Mouse (Mus musculus): ENCODE results near the gene Mixl1. TPM values are rescaled to one million over a fixed set of nuclear protein-coding genes. Genes with fewer than 3 reads are reported as not detected.

Mixl1 gene
- polyA plus RNA-seq, 1 experiment: not detected

DNA sequence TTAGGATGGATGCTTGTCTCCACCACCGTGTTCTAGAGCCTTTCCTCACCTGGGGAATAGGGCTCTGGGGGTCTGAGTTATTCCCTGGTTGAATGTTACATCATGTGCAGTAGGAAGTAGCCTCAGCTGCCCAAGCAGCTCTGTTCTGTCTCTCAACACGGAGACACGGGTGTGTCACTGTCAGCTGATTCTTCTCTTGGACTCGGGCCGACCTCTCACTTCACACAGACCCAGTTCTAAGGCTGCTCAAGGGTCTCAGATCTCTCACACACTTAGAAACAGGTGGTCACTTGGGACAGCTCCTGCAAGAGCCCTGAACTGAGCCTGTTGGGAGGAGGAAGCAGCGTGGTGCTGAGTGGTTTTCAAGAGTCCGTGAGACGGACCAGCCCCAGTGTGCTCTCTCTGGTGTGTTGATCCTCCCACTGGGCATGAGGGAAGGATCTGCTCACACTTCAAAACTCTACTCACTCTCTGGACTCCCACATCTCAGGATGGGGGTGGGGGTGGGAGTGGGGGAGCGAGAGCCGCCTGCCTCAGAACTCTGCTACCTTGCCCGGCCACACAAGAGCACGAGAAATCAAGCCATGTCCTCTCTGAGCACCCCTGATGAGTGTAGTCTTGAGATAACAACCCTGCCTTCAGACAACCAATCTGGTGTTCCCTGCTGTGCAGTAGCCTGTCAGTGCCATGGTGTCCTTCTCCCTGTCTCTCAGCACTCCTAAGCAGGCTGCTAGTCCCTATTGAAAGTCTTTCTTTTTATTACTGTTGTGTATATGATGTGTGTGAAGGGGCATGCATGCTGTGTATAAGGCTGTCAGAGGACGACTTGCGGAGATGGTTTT, 12.3 kb upstream of the Mixl1 start:
- TF ChIP-seq TAL1 (IDR thresholded peaks at IDR 0.05; ENCODE audit: low read length) (no peak), GATA1 (IDR thresholded peaks at IDR 0.05; ENCODE audit: low read length) (no peak)
- peaks cover 1% of the 10 kb centered on the region for H3K27me3 ChIP-seq (ENCODE audit: control insufficient read depth)
- no peaks in the 10 kb centered on the region for H3K36me3 ChIP-seq (ENCODE audit: control insufficient read depth)
- H3K4me1 ChIP-seq (ENCODE audit: control insufficient read depth): peaks cover 10% of the 10 kb centered on the region
- H3K9me3 ChIP-seq (ENCODE audit: control insufficient read depth, low read length): no peaks in the 10 kb centered on the region
- H3K4me3 ChIP-seq (replicated peaks): no peak overlapping the region

DNA sequence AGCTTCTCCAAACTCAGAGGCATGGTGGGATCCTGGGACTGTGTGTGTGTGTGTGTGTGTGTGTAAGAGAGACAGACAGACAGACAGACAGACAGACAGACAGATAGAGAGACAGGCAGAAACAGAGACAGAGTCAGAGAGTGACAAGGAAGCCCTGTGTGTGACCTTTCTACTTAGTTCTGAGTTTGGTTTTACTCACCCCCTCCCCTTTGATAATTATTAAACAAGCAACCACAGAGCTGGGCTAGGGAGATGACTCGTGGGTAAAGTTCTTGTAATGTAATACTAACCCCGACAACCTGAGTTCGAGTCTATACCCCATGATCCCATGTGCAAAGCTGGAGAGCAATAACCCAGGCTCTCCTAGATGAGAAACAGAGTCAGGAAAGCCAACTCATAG, 11.0 kb upstream of the Mixl1 start:
- TF ChIP-seq TAL1 (IDR thresholded peaks at IDR 0.05; ENCODE audit: low read length) (no peak), GATA1 (IDR thresholded peaks at IDR 0.05; ENCODE audit: low read length) (no peak)
- Histone ChIP-seq H3K4me3 (replicated peaks) (no peak overlapping the region), H3K27me3 (ENCODE audit: control insufficient read depth) (peaks cover 5% of the 10 kb centered on the region; the same call in 1 of the 2 replicates), H3K4me1 (ENCODE audit: control insufficient read depth) (peaks cover 10% of the 10 kb centered on the region), H3K36me3 (ENCODE audit: control insufficient read depth) (no peaks in the 10 kb centered on the region), H3K9me3 (ENCODE audit: control insufficient read depth, low read length) (no peaks in the 10 kb centered on the region)

DNA sequence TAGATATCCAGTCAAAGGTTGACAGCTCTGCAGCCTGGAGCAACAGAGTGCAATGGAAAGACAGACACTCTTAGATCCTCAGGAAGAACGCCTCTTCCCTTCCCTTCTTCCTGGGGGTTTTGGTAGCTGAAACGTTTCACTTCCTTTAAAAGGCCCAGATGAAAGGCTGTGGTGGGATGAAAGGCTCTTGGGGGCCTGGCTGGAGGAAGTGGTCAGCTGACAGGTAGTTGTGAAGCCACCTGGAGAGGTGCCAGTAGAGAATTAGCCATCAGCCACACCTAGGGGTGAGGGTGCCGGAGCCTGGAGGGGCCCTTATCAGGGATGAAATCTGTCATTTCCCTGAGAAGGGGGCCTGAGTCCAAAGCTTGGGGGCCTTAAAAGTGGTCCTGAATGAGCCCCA, 10.5 kb upstream of the Mixl1 start:
- Histone ChIP-seq H3K4me1 (ENCODE audit: control insufficient read depth) (peaks cover 10% of the 10 kb centered on the region), H3K36me3 (ENCODE audit: control insufficient read depth) (no peaks in the 10 kb centered on the region), H3K27me3 (ENCODE audit: control insufficient read depth) (peaks cover 8% of the 10 kb centered on the region), H3K9me3 (ENCODE audit: control insufficient read depth, low read length) (no peaks in the 10 kb centered on the region), H3K4me3 (replicated peaks) (no peak overlapping the region)
- no peak for TF ChIP-seq GATA1 (IDR thresholded peaks at IDR 0.05; ENCODE audit: low read length)
- TF ChIP-seq TAL1 (IDR thresholded peaks at IDR 0.05; ENCODE audit: low read length): no peak

DNA sequence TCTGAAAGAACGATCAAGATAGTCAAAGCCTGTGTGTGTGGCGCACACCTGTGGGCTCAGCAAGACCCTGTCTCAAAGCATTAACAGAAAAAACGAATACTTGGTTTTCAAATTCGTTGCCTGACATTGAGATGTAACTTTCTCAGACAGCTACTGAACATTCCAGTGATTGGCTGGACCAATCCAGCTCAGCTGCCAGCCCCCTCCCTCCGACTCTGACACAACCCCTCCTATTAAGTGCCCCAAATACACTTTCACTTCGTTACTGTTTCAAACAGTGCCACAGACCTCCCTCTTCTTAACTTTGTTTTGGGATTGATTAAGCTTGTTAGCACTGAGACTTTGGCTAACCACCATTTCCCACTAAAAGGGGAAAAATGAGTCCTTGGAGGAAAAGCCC, 6.6 kb upstream of the Mixl1 start:
- H3K9me3 ChIP-seq (ENCODE audit: control insufficient read depth, low read length): no peaks in the 10 kb centered on the region
- no peaks in the 10 kb centered on the region for H3K36me3 ChIP-seq (ENCODE audit: control insufficient read depth)
- H3K27me3 ChIP-seq (ENCODE audit: control insufficient read depth): peaks cover 27% of the 10 kb centered on the region
- H3K4me3 ChIP-seq (replicated peaks): no peak overlapping the region
- peaks cover 2% of the 10 kb centered on the region; the same call in 1 of the 2 replicates for H3K4me1 ChIP-seq (ENCODE audit: control insufficient read depth)
- TF ChIP-seq GATA1 (IDR thresholded peaks at IDR 0.05; ENCODE audit: low read length): no peak
- TF ChIP-seq TAL1 (IDR thresholded peaks at IDR 0.05; ENCODE audit: low read length): no peak

DNA sequence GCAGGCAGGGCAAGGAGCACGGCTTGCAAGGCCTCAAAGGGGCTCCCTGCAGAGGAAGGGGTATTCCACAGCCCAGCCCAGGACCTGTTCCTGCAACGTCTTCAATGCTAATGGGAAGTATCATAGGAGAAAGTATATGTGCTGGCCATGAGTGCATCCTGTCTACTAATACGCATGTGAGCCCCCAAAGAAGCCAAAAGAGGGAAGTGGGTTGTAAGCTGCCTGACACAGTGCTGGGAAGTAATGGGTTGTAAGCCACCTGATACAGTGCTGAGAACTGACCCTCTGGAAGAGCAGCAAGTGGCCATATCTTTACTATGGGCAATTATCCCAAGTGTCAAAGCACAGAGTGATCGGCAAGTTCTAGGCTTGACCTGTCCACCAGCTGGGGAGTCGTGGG, 1.2 kb upstream of the Mixl1 start:
- H3K9me3 ChIP-seq (ENCODE audit: control insufficient read depth, low read length): peaks cover 5% of the 10 kb centered on the region; the same call in 1 of the 2 replicates
- no peak for TF ChIP-seq TAL1 (IDR thresholded peaks at IDR 0.05; ENCODE audit: low read length)
- no peak for TF ChIP-seq GATA1 (IDR thresholded peaks at IDR 0.05; ENCODE audit: low read length)
- H3K36me3 ChIP-seq (ENCODE audit: control insufficient read depth): no peaks in the 10 kb centered on the region
- peaks cover 62% of the 10 kb centered on the region for H3K27me3 ChIP-seq (ENCODE audit: control insufficient read depth)
- no peak overlapping the region for H3K4me3 ChIP-seq (replicated peaks)
- H3K4me1 ChIP-seq (ENCODE audit: control insufficient read depth): peaks cover 6% of the 10 kb centered on the region; the same call in 1 of the 2 replicates

DNA sequence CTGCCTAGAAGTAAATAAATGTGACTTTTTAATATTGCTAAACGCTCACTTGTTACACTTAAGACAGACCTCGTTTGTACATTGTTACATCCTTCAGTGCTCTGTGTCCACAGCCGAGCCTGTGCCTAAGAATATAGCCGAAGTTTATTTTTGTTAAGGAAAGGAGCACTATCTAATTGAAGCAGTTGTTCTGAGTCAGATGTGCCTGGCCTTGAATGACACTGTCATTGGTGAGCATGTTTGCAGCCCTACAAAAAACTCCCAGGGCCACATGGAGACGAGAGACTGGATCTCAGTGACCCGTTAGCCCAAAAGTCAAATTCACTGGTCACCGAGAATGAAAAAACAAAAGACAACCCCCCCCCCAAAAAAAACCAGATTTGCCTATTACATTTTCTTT, 5.5 kb downstream of the Mixl1 start:
- Histone ChIP-seq H3K27me3 (ENCODE audit: control insufficient read depth) (peaks cover 19% of the 10 kb centered on the region), H3K36me3 (ENCODE audit: control insufficient read depth) (peaks cover 57% of the 10 kb centered on the region), H3K9me3 (ENCODE audit: control insufficient read depth, low read length) (no peaks in the 10 kb centered on the region; the same call in 1 of the 2 replicates), H3K4me1 (ENCODE audit: control insufficient read depth) (no peaks in the 10 kb centered on the region), H3K4me3 (replicated peaks) (no peak overlapping the region)
- TF ChIP-seq TAL1 (IDR thresholded peaks at IDR 0.05; ENCODE audit: low read length): no peak
- no peak for TF ChIP-seq GATA1 (IDR thresholded peaks at IDR 0.05; ENCODE audit: low read length)

Other genes starting within 250 kb of the Mixl1 start
- not detected in 2 replicates for gene Stum, start 213.5 kb downstream of the Mixl1 start, polyA plus RNA-seq (2012)
- gene Parp1, start 128.1 kb downstream of the Mixl1 start, polyA plus RNA-seq (2012): 3.5 and 4.1 TPM in 2 replicates
- 0.18 and 0.36 TPM in 2 replicates for gene Lin9, start 55.9 kb downstream of the Mixl1 start, polyA plus RNA-seq (2012)
- 0.23 and 0.27 TPM in 2 replicates for gene Acbd3, start 29.0 kb upstream of the Mixl1 start, polyA plus RNA-seq (2012)
- 610 and 750 TPM in 2 replicates for gene H3f3a, start 116.9 kb upstream of the Mixl1 start, polyA plus RNA-seq (2012)
- gene Sde2, start 154.1 kb upstream of the Mixl1 start, polyA plus RNA-seq (2012): 2.5 and 2.7 TPM in 2 replicates
- gene Lefty2, start 196.1 kb upstream of the Mixl1 start, polyA plus RNA-seq (2012): not detected in 2 replicates
- gene Pycr2, start 207.3 kb upstream of the Mixl1 start, polyA plus RNA-seq (2012): 33.5 and 34.7 TPM in 2 replicates
- gene Lefty1, start 238.0 kb upstream of the Mixl1 start, polyA plus RNA-seq (2012): 0.20 and 0.87 TPM in 2 replicates
- gene Tmem63a, start 245.3 kb upstream of the Mixl1 start, polyA plus RNA-seq (2012): 0.27 and 0.36 TPM in 2 replicates